Mouse (Mus musculus) liver, adult 2 months (tissue): ENCODE measurements around the gene Zfp217. TPM values are rescaled to one million over a fixed set of nuclear protein-coding genes. Genes with fewer than 3 reads are reported as not detected.
A peak's percentile ranks its signal among the peaks of the same experiment; 100 is the strongest.

Experiments used
- DNase-seq: peaks from one replicate; pipeline ENCODE4 v3.0.0-alpha.2; 2011; ENCODE audit warnings: low read depth, low spot score; ENCODE audit errors: extremely low read depth
- H3K27ac ChIP-seq: fragments of 200-500 bp; replicated peaks from 2 replicates; pipeline ENCODE4 v1.5.1; 2012; ENCODE audit warnings: low read depth, mild to moderate bottlenecking, control low read depth, inconsistent platforms, low read length; ENCODE audit not compliant: insufficient read depth
- H3K27me3 ChIP-seq: fragments of 200-500 bp; 2 replicates; pipeline ENCODE4 v1.6.1; 2012; ENCODE audit warnings: mild to moderate bottlenecking, moderate library complexity, low read length, inconsistent platforms; ENCODE audit not compliant: control insufficient read depth, insufficient read depth
- H3K36me3 ChIP-seq: fragments of 200-500 bp; 2 replicates; pipeline ENCODE4 v1.6.1; 2012; ENCODE audit warnings: low read length, inconsistent platforms; ENCODE audit not compliant: control insufficient read depth, insufficient read depth
- H3K4me1 ChIP-seq: fragments of 200-500 bp; 2 replicates; pipeline ENCODE4 v1.6.1; 2011; ENCODE audit warnings: low read length; ENCODE audit not compliant: control insufficient read depth, insufficient read depth
- H3K4me3 ChIP-seq: fragments of 200-500 bp; 2 replicates; pipeline ENCODE4 v1.5.1; 2011; ENCODE audit warnings: low read depth, mild to moderate bottlenecking, control low read depth, low read length, moderate library complexity; ENCODE audit not compliant: insufficient read depth
- H3K79me2 ChIP-seq: fragments of 200-500 bp; 2 replicates; pipeline ENCODE4 v1.6.1; 2012; ENCODE audit warnings: inconsistent platforms, mild to moderate bottlenecking, low read length, moderate library complexity; ENCODE audit not compliant: control insufficient read depth, insufficient read depth
- H3K9ac ChIP-seq: fragments of 200-500 bp; 2 replicates; pipeline ENCODE4 v1.6.1; 2012; ENCODE audit warnings: low read depth, mild to moderate bottlenecking, control low read depth, inconsistent platforms, low read length
- CTCF ChIP-seq: fragments of 200-500 bp; IDR thresholded peaks from 2 replicates; pipeline ENCODE4 v1.5.1; 2011; ENCODE audit warnings: low read depth, low read length, control low read depth
- POLR2A ChIP-seq: fragments of 200-500 bp; IDR thresholded peaks from 2 replicates; pipeline ENCODE4 v1.6.1; 2011; ENCODE audit warnings: low read length, control low read depth; ENCODE audit not compliant: insufficient read depth; ENCODE audit errors: extremely low read depth
- WGBS: fragments of 180-500 bp; shearing (Covaris S2); methylation state at CpG from one replicate; pipeline ENCODE4 v1.1.7; 2018; 5-methylcytosine and 5-hydroxymethylcytosine counted together
- polyA plus RNA-seq: library from polyadenylated mRNA; depleted of rRNA; stranded (reverse); fragments of >200 nt; gene quantifications from 2 replicates; pipeline ENCODE4 v1.2.3, GENCODE M21; 2012; rRNA removed
- total RNA-seq: library from RNA; depleted of rRNA; stranded (reverse); fragments of >200 nt; gene quantifications from 2 replicates; pipeline ENCODE4 v1.2.3, GENCODE M21; 2014; rRNA removed

The Zfp217 gene
- total RNA-seq: 4.2 and 5.6 TPM in 2 replicates
- polyA plus RNA-seq: 2.4 and 2.9 TPM in 2 replicates

DNA sequence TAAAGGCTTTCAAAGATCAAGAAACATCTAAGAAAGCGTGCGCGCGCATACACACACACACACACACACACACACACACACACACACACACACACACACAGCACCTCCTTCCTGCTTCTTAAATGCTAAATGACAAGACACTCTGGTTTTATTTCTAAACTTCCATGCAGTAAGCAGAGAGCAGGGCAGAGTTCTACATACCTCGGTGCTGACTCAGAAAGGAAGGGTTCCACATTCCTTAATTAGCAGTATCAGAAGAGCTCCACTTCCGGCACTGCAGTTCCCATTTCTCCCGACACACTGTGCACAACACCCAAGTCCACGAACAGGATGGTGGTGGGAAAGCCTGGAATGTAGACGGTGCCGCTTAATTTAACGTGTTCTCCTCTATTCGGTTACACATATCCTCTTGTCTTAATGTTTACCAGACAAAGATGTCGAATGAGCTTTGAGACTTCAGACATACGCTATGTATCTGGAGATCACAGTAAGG, at the start of gene Zfp217:
Gene Zfp217 (minus strand): TSS at position 443 of the 493 bp plus-strand sequence.
- TF ChIP-seq CTCF: no peak
- TF ChIP-seq POLR2A: no peak
- H3K4me3 ChIP-seq: no peak within 1 kb of the TSS; the same call in 1 of the 2 replicates
- H3K4me1 ChIP-seq: peaks cover 1% of the 10 kb centered on the region; the same call in 1 of the 2 replicates
- H3K27me3 ChIP-seq: no peaks in the 10 kb centered on the region
- DNase-seq: peak; percentile 48
- no peaks in the 10 kb centered on the region for H3K36me3 ChIP-seq
- H3K27ac ChIP-seq: peak within 1 kb of the TSS; percentile 65
- no peaks in the 10 kb centered on the region for H3K79me2 ChIP-seq
- 59% methylated on average over 14 of the region's 14 CpGs for WGBS
- no peak within 1 kb of the TSS for H3K9ac ChIP-seq

DNA sequence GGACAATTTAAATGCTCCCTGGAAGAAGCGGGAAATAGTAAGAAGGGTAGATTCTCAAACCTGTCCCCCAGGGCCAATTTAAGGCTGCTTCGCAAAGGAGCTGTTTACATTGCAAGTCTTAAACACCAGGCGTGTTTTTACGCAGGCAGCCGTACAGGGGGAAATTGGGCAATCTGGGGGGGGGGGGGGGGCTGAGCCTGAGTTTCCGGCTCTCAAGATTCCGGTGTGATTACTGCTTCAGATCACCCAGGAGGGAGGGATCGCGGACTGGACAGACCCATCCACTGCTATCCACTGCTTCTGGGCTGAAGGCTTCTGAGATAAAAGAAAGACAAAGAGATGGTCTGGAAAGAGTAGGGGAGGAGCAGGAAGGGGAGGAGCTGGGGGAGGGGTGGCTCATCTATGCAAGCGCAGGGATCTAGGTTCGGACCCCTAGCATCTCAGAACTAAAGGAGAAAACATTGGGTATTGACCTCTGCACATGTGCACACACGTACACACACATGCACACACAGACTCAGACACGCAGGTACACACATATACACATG, 47.7 kb upstream of the Zfp217 start:
- Histone ChIP-seq H3K36me3 (no peaks in the 10 kb centered on the region), H3K9ac (no peak overlapping the region), H3K27ac (no peak overlapping the region), H3K4me3 (no peak overlapping the region), H3K4me1 (peaks cover 5% of the 10 kb centered on the region; the same call in 1 of the 2 replicates), H3K27me3 (no peaks in the 10 kb centered on the region), H3K79me2 (no peaks in the 10 kb centered on the region)
- WGBS: 84% methylated on average over 13 of the region's 13 CpGs
- DNase-seq: no peak
- TF ChIP-seq POLR2A (no peak), CTCF (no peak)

DNA sequence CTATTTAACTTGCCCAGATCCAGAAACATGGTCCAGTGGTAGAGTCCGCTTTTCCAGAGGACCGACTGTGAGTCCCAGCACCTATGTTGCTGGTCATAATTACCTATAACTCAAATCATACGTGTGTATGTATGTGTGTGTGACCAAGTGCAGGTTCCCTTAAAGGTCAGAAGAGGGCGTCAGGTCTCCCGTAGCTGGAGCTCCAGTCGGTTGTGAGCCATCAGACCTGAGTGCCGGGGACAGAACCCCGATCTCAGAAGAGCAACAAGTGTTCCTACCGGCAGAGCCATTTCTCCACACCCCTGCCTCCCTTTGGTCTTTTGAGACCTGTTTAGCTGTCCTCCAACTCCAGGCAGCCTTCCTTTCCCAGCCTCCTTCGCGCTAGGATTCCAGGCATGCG, 46.9 kb upstream of the Zfp217 start:
- Histone ChIP-seq H3K27me3 (no peaks in the 10 kb centered on the region), H3K79me2 (no peaks in the 10 kb centered on the region), H3K9ac (no peak overlapping the region), H3K27ac (no peak overlapping the region), H3K4me1 (peaks cover 5% of the 10 kb centered on the region; the same call in 1 of the 2 replicates), H3K4me3 (no peak overlapping the region), H3K36me3 (no peaks in the 10 kb centered on the region)
- 98% methylated on average over 12 of the region's 12 CpGs for WGBS
- TF ChIP-seq POLR2A: no peak
- TF ChIP-seq CTCF: no peak
- no peak for DNase-seq

DNA sequence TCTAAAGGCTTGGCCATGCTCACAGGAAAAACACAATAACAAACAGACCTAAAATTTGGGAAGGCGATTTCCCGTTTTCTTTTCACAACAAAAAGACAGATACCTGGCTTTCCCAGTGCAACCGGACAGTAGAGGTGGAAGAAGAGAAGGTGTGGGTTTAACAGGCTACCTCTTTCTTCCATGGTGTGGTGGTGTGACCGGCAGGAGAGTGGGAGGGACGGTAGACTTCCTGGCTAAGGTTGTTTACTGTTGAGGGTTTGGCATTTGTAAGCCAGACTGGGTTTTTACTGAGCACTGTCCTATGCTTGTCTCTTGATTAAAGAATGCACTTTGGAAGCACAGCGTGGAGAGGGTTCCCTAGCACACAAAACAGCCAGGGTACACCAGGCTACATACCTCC, 45.9 kb upstream of the Zfp217 start:
- Histone ChIP-seq H3K9ac (no peak overlapping the region), H3K4me3 (no peak overlapping the region), H3K27ac (no peak overlapping the region), H3K4me1 (peaks cover 5% of the 10 kb centered on the region; the same call in 1 of the 2 replicates), H3K79me2 (no peaks in the 10 kb centered on the region), H3K27me3 (no peaks in the 10 kb centered on the region), H3K36me3 (no peaks in the 10 kb centered on the region)
- no peak for DNase-seq
- 45% methylated on average over 6 of the region's 6 CpGs for WGBS
- TF ChIP-seq CTCF (no peak), POLR2A (no peak)

DNA sequence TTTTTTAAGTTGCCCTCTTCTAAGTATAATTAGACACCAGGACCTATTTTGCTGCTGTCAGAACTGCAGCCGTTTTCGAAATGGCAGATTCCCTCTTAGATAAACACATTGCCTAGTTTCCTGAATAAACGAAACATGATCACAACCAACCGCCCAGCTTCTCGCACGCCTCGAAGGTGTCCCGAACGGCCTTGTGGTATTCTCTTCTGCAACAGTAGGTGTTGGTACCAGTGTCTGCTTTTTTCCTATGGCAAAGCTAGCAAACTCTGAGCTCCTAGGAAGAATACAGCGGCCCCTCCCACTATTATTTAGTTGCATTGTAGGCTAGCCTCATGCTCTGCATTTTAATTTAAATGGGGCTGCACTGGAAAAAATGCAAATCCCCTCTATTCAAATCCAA, 45.3 kb upstream of the Zfp217 start:
- Histone ChIP-seq H3K27me3 (no peaks in the 10 kb centered on the region), H3K4me1 (peaks cover 5% of the 10 kb centered on the region; the same call in 1 of the 2 replicates), H3K4me3 (no peak overlapping the region), H3K27ac (no peak overlapping the region), H3K9ac (no peak overlapping the region), H3K79me2 (no peaks in the 10 kb centered on the region), H3K36me3 (no peaks in the 10 kb centered on the region)
- DNase-seq: peak; percentile 53
- TF ChIP-seq POLR2A: no peak
- no peak for TF ChIP-seq CTCF
- 11% methylated on average over 10 of the region's 10 CpGs for WGBS

DNA sequence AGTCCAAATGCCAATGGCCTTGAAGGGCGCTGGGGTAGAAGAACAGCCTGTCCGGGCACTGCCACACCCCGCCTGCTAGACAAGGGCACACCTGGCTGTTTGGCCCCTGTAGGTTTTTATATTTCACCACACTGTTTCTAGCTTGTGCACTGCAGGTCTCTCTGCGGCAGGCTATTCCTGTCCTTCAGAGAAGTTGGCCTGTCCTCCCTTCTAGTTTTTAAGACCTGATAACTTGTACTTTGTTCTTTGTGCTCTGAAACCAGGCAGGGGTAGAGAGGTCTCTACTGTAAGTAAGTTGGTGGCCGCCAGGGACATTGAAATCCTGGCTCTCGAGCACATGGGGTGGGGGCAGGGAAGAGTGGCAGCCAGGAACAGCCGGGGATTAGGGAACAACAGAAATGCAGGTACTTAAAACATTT, 44.8 kb upstream of the Zfp217 start:
- no peak overlapping the region for H3K27ac ChIP-seq
- H3K4me3 ChIP-seq: no peak overlapping the region
- no peak for TF ChIP-seq POLR2A
- no peak for TF ChIP-seq CTCF
- DNase-seq: peak; percentile 60
- no peaks in the 10 kb centered on the region for H3K27me3 ChIP-seq
- no peak overlapping the region for H3K9ac ChIP-seq
- WGBS: 18% methylated on average over 7 of the region's 7 CpGs
- peaks cover 5% of the 10 kb centered on the region; the same call in 1 of the 2 replicates for H3K4me1 ChIP-seq
- H3K79me2 ChIP-seq: no peaks in the 10 kb centered on the region
- H3K36me3 ChIP-seq: no peaks in the 10 kb centered on the region
